Mouse (Mus musculus) heart, adult 2 months (tissue): Measurements from ENCODE around the gene Tmem273. TPM values are rescaled to one million over a fixed set of nuclear protein-coding genes. Genes with fewer than 3 reads are reported as not detected.
A peak's percentile ranks its signal among the peaks of the same experiment; 100 is the strongest.

Source experiments
- DNase-seq, 2 experiments: peaks; one replicate each; pipeline ENCODE4 v3.0.0; 2021
- H3K27ac ChIP-seq: fragments of 200-600 bp; 2 replicates; pipeline ENCODE4 v1.8.1; 2022
- H3K27me3 ChIP-seq: fragments of 200-500 bp; 2 replicates; pipeline ENCODE4 v1.6.1; 2012; ENCODE audit warnings: mild to moderate bottlenecking, low read length, inconsistent platforms, mixed read lengths; ENCODE audit not compliant: control insufficient read depth, insufficient read depth
- H3K36me3 ChIP-seq: fragments of 200-500 bp; 2 replicates; pipeline ENCODE4 v1.6.1; 2012; ENCODE audit warnings: low read length, inconsistent platforms; ENCODE audit not compliant: control insufficient read depth, insufficient read depth
- H3K4me1 ChIP-seq: fragments of 200-500 bp; 2 replicates; pipeline ENCODE4 v1.6.1; 2011; ENCODE audit warnings: low read length; ENCODE audit not compliant: control insufficient read depth, insufficient read depth
- H3K4me3 ChIP-seq: fragments of 200-600 bp; 2 replicates; pipeline ENCODE4 v1.8.1; 2022
- H3K79me2 ChIP-seq: fragments of 200-500 bp; replicated peaks from 2 replicates; pipeline ENCODE4 v1.6.1; 2012; ENCODE audit warnings: mild to moderate bottlenecking, inconsistent platforms, low read length, moderate library complexity, mixed read lengths; ENCODE audit not compliant: control insufficient read depth, insufficient read depth
- H3K9ac ChIP-seq: fragments of 200-500 bp; 2 replicates; pipeline ENCODE4 v1.6.1; 2012; ENCODE audit warnings: low read depth, mild to moderate bottlenecking, control low read depth, inconsistent platforms, low read length, mixed read lengths
- CTCF ChIP-seq: fragments of 200-600 bp; IDR thresholded peaks from 2 replicates; pipeline ENCODE4 v1.8.1; 2022; ENCODE audit warnings: antibody characterized with exemption, mild to moderate bottlenecking, moderate library complexity
- EP300 ChIP-seq: fragments of 200-500 bp; IDR thresholded peaks from 2 replicates; pipeline ENCODE4 v1.6.1; 2011; ENCODE audit warnings: low read depth, low read length, control low read depth; ENCODE audit not compliant: insufficient read depth
- POLR2A ChIP-seq: fragments of 200-500 bp; IDR thresholded peaks from 2 replicates; pipeline ENCODE4 v1.6.1; 2011; ENCODE audit warnings: mild to moderate bottlenecking, low read depth, low read length, control low read depth; ENCODE audit not compliant: insufficient read depth
- WGBS: fragments of 180-500 bp; shearing (Covaris S2); methylation state at CpG from one replicate; pipeline ENCODE4 v1.1.7; 2018; 5-methylcytosine and 5-hydroxymethylcytosine counted together
- intact Hi-C: fragments of 180-260 bp; cut with DNase I; formaldehyde crosslinking; loops from one replicate; pipeline ENCODE4 v1.15.1; 2025
- polyA plus RNA-seq: library from polyadenylated mRNA; depleted of rRNA; stranded (reverse); fragments of >200 nt; gene quantifications from 2 replicates; pipeline ENCODE4 v1.2.3, GENCODE M21; 2012
- total RNA-seq, 2 experiments: library from RNA; stranded (reverse); gene quantifications; 2 replicates each; pipeline ENCODE4 v1.2.3; 2021

The Tmem273 gene
- total and polyA plus RNA-seq, 3 experiments: 0.50 to 1.1 (median 0.86) TPM

GRCm38 (mm10) chr14:32814961-32815360, 29.2 kb downstream of the Tmem273 start:
- TF ChIP-seq CTCF (no peak), POLR2A (no peak), EP300 (no peak)
- Histone ChIP-seq H3K36me3 (no peaks in the 10 kb centered on the region), H3K9ac (no peak overlapping the region), H3K79me2 (no peaks in the 10 kb centered on the region), H3K4me1 (no peaks in the 10 kb centered on the region), H3K27ac (no peak overlapping the region), H3K27me3 (no peaks in the 10 kb centered on the region), H3K4me3 (no peak overlapping the region)
- 64% methylated on average over 4 of the region's 4 CpGs for WGBS
- no peak for DNase-seq
- intact Hi-C loops: no loop called here

GRCm38 (mm10) chr14:32816533-32816932, 30.8 kb downstream of the Tmem273 start:
- no peak for DNase-seq
- H3K79me2 ChIP-seq: no peaks in the 10 kb centered on the region
- H3K27ac ChIP-seq: no peak overlapping the region
- TF ChIP-seq CTCF (0 out of 2 replicates have a peak, but pooled peaks have one; percentile 6), EP300 (no peak)
- no peaks in the 10 kb centered on the region for H3K27me3 ChIP-seq
- H3K4me3 ChIP-seq: no peak overlapping the region
- no peaks in the 10 kb centered on the region for H3K36me3 ChIP-seq
- intact Hi-C loops: no loop called here
- H3K9ac ChIP-seq: no peak overlapping the region
- no peaks in the 10 kb centered on the region for H3K4me1 ChIP-seq
- 77% methylated on average over 4 of the region's 4 CpGs for WGBS

DNA sequence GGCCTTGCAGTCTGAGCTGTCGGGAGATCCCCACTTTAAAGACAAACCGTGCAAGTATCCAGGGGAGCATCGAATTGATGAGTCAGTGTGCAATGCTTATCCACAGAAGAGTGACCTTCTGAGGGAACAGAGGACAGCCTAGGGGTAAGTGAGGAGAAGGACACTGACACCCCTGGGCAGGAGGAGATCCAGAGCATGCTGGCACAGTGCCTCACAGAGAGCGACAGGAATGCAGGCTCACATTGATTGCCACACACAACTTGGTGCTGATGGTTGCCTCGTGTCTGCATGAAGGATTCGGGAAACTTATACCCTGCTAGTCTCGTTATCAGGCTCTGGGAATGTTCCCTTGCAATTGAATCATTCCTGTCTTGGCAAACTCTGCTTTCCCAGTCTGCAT, 31.5 kb downstream of the Tmem273 start:
- Histone ChIP-seq H3K79me2 (no peaks in the 10 kb centered on the region), H3K4me1 (no peaks in the 10 kb centered on the region), H3K36me3 (no peaks in the 10 kb centered on the region), H3K27ac (no peak overlapping the region), H3K4me3 (no peak overlapping the region), H3K27me3 (no peaks in the 10 kb centered on the region), H3K9ac (no peak overlapping the region)
- peak; percentile 49 to 62 for DNase-seq
- no peak for TF ChIP-seq POLR2A
- peak; percentile 74 for TF ChIP-seq EP300
- WGBS: 35% methylated on average over 7 of the region's 7 CpGs
- intact Hi-C loops: no loop called here

- Histone ChIP-seq H3K4me3 (no peak overlapping the region), H3K27ac (no peak overlapping the region), H3K79me2 (no peaks in the 10 kb centered on the region), H3K36me3 (no peaks in the 10 kb centered on the region), H3K27me3 (no peaks in the 10 kb centered on the region), H3K4me1 (no peaks in the 10 kb centered on the region), H3K9ac (no peak overlapping the region)
- TF ChIP-seq POLR2A: no peak
- TF ChIP-seq CTCF: no peak
- TF ChIP-seq EP300: no peak
- DNase-seq: no peak
- WGBS: 70% methylated on average over 1 of the region's 1 CpGs
- intact Hi-C loops: no loop called here
These were observed 33.5 kb downstream of the Tmem273 start for GRCm38 (mm10) chr14:32819297-32819696.

DNA sequence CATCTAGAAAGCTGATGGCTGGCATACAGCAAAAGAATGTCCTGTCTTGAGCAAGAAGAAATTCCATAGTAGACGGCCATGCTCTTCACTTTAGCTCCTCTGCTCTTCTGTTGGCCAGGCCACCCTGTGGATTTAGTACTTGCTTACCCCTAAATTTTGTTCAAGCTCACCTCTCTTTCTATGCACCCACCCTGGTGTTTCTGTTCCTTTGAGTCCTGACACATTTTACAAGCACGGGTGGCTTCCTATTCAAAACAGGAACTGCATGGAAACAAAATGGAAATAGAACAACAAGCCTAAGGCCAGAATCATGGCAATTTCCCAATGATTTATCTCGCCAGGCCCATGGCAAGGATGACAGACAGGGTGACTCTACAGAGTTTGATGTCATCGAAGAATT, 37.0 kb downstream of the Tmem273 start:
- Histone ChIP-seq H3K9ac (no peak overlapping the region), H3K27me3 (no peaks in the 10 kb centered on the region), H3K4me3 (no peak overlapping the region), H3K4me1 (peaks cover 7% of the 10 kb centered on the region; the same call in 1 of the 2 replicates), H3K27ac (no peak overlapping the region), H3K79me2 (no peaks in the 10 kb centered on the region), H3K36me3 (no peaks in the 10 kb centered on the region)
- 70% methylated on average over 4 of the region's 4 CpGs for WGBS
- intact Hi-C loops: no loop called here
- DNase-seq: no peak
- TF ChIP-seq CTCF: no peak
- no peak for TF ChIP-seq POLR2A
- TF ChIP-seq EP300: no peak

GRCm38 (mm10) chr14:32823861-32824260, 38.1 kb downstream of the Tmem273 start:
- no peaks in the 10 kb centered on the region for H3K36me3 ChIP-seq
- no peak for DNase-seq
- no peak overlapping the region for H3K4me3 ChIP-seq
- intact Hi-C loops: no loop called here
- no peak for TF ChIP-seq POLR2A
- TF ChIP-seq EP300: no peak
- no peak for TF ChIP-seq CTCF
- no peak overlapping the region for H3K27ac ChIP-seq
- peaks cover 13% of the 10 kb centered on the region; the same call in 1 of the 2 replicates for H3K4me1 ChIP-seq
- H3K9ac ChIP-seq: no peak overlapping the region
- H3K27me3 ChIP-seq: no peaks in the 10 kb centered on the region
- no peaks in the 10 kb centered on the region for H3K79me2 ChIP-seq
- 70% methylated on average over 3 of the region's 3 CpGs for WGBS
